Mouse (Mus musculus) spleen, embryonic (tissue): Measurements from ENCODE around the gene Rac1.

Experiments
- CTCF ChIA-PET: fragments of 350-600 bp; sonication (Branson Sonifier 250); formaldehyde crosslinking; loops from one replicate; lab custom pipeline; 2022; lab: Charles Lee

Gene Rac1

DNA sequence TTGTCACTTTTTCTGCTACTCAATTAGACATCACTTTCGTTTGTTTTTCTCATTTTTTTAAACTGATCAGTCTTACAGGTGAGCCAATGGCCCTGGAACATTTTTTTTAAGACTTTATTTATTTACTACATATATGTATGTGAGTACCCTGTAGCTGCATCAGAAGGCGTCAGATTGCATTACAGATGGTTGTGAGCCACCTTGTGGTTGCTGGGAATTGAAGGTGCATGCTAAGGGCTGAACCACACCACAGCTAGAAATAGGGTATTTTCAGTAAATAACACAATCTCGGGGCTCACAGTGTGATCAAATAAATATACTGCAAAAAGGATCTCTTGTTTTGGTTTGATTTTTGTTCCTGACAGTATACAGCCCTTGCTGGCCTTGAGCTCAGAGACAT, 30.4 kb downstream of the Rac1 start:
- CTCF ChIA-PET: no interaction called here

DNA sequence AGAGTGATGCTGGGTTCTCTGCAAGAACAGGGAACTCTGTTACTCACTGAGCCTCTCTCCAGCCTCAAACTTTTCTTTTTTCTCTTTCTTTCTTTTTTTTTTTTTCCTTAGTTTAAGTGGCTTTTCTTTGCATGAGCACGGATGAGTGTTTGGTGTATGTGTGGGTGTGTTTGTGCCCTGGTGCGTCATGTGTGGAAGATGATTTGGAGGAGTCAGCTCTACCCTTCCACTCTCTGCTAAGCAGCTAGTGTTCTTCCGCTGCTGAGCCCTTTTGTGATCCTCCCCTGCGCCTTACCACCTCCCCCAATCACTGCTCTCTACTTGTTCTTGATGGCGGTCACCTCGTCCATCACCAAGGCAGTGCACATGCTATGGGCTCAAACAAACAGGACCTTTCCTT, 32.1 kb downstream of the Rac1 start:
- CTCF ChIA-PET: no interaction called here

DNA sequence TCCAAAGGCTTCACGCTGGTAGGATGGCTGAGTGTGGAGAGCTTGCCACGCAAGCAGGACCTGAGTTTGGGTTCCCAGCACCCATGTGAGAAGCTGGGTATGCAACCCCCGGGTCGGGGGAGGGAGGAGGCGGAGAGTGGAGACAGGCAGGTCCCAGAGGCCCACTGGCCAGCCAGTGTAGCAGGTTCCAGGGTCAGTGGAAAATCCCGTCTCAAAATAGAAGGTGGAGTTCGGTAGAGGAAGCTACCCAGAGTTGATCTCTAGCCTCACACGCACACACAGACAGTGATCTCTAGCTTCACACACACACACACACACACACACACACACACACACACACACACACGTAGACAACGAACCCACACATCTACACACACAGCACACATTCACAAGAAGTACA, 34.7 kb downstream of the Rac1 start:
- CTCF ChIA-PET: no interaction called here

- CTCF ChIA-PET: no interaction called here
Observed at GRCm38 (mm10) chr5:143491736-143492135, 36.1 kb downstream of the Rac1 start.

- CTCF ChIA-PET: no interaction called here
Observed at GRCm38 (mm10) chr5:143489749-143490342, 38.0 kb downstream of the Rac1 start.

DNA sequence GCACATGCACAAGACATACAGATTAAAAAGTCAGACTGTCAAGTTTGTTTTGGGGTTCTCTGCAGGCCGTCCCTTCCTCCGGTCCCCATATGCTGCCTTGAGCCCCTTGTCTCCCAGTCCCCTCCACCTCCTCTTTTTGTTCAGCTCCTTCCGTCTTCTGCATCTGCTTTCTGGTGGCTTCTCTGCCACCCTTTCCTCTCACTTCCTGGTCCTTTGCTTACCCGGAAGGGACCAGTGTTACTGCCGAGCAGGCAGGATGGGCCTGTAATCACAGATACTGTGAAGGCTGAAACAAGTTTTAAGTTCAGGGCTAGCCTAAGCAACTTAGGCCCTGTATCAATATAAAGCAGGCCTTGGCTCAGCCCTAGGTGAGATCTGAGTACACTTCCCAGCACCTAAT, 39.8 kb downstream of the Rac1 start:
- CTCF ChIA-PET: no interaction called here

DNA sequence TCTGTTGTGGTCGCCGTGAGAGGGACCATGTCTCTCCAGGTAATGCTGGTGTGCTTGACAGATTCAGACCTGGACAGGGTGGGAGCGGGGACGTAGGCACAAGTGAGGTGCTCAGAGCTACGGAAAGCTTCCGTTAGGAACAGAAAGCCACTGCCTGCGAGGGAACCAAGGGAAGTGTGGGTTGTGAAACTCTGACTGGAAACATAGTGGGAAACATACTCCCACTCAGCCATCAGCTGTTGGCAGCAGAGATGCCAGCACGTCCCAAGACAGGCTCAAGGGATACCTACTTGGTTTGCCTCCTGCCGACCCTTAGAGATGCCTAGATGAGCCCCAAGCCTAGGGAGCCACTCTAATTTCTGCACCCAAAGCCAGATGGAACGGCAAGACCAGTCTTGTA, 40.6 kb downstream of the Rac1 start:
- CTCF ChIA-PET: no interaction called here

GRCm38 (mm10) chr5:143484955-143485354, 42.9 kb downstream of the Rac1 start:
- CTCF ChIA-PET: no interaction called here

DNA sequence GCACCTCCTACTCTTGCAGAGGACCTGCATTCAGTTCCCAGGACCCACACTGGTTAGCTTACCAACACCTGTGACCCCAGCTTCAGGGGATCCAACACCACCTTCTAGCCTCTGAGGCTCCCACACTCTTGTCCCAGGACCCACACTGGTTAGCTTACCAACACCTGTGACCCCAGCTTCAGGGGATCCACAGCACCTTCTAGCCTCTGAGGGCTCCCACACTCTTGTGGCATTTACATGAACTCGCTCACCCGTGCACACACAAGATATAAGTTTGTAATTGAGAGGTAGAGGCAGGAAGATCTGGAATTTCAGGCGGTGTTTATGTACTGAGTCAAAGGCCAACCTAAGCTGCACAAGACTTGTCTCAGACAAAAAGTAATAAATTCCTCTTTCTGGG, 49.9 kb downstream of the Rac1 start:
- CTCF ChIA-PET: no interaction called here

DNA sequence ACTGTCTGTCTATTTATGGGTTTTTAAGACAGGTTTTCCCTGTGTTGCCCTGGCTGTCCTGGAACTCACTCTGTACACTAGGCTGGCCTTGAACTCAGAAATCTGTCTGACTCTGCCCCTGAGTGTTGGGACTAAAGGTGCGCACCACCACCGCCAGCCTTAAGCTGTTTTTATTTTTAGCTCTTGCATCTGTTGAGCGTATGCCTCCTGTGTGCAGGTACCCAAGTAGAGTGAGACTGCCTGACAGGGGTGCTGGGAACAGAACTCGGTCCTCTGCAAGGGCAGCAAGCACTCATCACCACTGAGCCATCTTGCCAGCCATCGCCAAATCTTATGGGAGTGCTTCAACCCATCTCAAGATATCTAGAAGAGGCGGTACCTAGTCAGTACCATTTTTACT, 51.8 kb downstream of the Rac1 start:
- CTCF ChIA-PET: no interaction called here

GRCm38 (mm10) chr5:143475153-143475844, 52.5 kb downstream of the Rac1 start:
- CTCF ChIA-PET: no interaction called here

DNA sequence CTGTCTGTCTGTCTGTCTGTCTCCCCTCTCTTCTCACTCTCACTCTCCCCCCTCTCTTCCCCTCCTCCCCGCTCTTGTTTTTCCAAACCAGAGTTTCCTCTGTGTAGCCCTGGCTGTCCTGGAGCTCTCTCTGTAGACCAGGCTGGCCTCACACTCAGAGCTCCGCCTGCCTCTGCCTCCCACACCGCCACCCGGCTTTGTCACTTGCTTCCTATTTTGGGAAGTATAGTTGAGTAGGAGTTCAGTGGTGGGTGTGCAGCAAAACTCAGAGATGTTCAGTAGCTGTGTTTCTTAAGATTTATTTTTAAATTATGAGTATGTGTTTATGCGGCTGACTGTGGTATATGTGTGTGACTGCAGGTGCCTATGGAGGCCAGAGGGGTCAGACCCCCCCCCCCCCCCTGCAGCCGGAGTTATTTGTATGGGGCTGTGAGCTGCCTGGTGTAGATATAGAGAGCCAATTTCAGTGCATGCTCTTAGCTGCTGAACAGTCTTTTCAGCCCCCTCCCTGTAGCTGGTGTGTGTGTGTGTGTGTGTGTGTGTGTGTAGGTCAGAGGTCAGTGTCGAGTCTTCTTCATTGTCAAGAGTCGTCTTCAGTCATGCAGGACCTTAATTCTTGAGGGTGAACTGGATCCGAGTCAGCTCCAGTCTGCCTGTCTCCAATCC, 55.8 kb downstream of the Rac1 start:
- CTCF ChIA-PET: interaction anchor here (0.6 kb wide), 1 partner anchor 153 kb away, joined by 3 read pairs; no protein-coding TSS in a partner anchor

GRCm38 (mm10) chr5:143471165-143471546, 56.7 kb downstream of the Rac1 start:
- CTCF ChIA-PET: no interaction called here

DNA sequence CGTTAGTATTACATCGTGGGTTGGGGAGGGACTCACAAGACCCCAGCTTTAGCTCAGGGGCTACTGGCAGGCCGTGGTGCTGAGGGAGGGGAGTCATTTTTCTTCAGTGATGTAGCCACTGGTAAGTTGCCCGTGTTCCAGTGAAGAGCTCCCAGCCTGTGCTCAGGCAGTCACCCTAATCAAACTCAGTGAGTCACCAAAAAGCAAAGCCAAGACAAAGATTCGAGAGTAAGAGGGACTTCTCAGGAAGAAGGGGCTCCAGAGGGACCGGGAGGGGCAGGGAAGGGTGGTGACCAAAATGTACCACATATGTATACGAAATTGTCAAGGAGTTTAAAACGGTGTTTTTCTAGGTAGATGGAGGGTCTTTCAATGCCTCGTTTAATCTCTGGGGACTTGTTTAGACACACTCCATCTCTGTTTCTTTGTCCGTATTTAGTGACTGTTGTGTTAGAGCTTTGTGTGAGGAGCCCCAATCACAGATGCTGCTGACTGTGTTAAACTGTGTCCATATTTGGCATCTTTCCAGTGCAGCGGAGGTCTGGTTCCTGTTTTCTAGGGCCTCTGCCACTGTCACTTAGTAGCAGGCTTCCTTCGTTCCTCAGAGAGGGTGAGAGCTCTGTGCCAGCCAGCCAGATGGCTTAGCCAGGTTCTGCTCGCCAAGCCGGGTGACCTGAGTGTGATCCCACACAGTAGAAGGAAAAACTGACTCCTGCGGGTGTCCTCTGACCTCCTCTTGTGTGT, 57.2 kb downstream of the Rac1 start:
- CTCF ChIA-PET: no interaction called here

DNA sequence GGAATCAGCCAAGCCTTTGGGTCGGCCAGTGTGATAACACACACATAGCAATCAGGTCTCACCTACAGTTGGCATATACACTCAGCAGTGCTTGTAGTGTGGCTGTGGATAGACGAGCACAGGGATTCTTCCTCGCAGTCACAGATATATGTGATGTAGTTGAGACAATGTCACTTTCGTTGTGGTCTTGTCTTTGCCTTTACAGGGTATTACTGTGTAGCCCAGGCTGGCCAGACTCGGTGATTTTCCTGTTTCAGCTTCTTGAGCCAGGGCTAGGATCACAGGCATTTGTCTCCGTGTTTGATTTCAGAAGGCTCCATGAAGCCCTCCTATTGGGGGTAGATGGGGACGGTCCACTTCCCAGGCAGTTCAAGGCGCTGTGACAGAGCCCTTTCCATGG, 58.2 kb downstream of the Rac1 start:
- CTCF ChIA-PET: no interaction called here

DNA sequence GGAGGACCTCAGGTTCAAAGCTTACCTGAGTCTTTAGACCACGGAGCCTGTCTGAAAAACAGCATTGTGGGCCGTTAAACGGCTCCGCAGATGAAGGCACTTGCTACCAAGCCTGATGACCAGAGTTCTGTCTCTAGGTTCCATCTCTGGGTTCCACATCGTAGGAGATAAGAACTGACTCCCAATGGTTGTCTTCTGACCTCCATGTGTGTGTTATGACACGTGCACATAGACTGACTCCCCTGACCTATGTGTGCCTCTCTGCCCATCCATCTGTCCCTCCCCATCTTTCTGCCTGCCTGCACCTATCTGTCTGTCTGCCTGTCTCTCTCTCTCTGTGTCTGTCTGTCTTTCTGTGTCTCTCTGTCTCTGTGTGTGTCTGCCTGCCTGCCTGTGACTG, 59.9 kb downstream of the Rac1 start:
- CTCF ChIA-PET: no interaction called here

GRCm38 (mm10) chr5:143466891-143467669, 60.8 kb downstream of the Rac1 start:
- CTCF ChIA-PET: no interaction called here

GRCm38 (mm10) chr5:143465156-143466085, 62.4 kb downstream of the Rac1 start:
- CTCF ChIA-PET: no interaction called here

DNA sequence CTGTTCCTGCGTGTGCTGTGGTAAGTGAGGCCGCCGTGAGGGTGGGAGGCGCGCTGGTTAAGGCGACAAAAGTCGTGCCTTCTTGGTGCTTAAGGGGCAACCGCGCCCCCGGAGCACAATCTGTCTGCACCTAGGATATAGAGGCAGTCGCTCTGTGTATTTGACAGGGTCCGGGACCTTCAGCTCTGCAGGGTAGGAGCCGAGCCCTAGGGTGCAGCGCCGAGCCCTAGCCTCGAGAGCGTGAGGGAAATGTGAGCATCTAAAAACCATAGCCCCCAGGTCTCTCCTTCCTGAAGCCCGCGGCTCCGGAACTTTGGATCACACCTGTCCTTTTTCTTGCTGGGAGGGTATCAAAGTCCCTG, 63.1 kb downstream of the Rac1 start:
- CTCF ChIA-PET: no interaction called here

DNA sequence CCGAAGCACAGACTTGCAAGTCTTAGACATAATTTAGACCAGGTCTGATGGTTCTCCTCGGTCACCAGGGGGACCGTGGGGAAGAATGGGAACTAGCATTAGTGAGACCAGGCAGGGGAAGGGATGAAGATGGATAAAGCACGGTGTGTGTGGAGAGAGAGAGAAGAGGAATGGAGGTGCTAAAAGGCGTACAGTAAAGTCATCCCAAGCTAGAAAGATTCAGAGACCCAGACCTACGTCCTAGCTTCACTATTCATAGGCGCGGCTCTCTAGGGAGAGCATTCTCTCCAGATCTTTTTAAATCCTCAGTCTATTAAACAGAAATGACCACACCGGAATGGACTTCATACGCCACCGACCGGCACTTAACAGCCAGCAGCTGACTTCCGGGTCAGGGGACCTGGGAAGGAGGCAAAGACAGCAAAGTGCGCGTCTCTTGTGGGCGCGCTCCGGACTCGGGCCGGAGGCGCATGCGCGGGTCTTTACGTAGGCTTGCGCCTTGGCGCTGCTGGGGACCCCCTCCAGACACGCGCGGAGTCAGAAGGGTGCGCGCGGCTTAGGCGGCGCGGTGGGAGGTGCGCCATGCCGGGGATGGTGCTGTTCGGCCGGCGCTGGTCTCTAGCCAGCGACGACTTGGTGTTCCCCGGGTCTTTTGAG, 63.6 kb downstream of the Rac1 start, which contains the start of gene Daglb:
Gene Daglb (plus strand): TSS at position 485 of the 657 bp plus-strand sequence.
- CTCF ChIA-PET: no interaction called here
